Mouse (Mus musculus) intestine, postnatal 0 days (tissue): ENCODE measurements around the gene Cd200r3. TPM values are rescaled to one million over a fixed set of nuclear protein-coding genes. Genes with fewer than 3 reads are reported as not detected.

Experiments
- ATAC-seq: fragments of 200-750 bp; cut with Nextera tagmentation; 2 replicates; pipeline ENCODE4 v1.8.0; 2017; ENCODE audit warnings: mild to moderate bottlenecking, moderate TSS enrichment, moderate library complexity
- H3K27ac ChIP-seq: fragments of 300-500 bp; sonication (generic); 2 replicates; pipeline ENCODE4 v1.5.1; 2014; ENCODE audit warnings: mild to moderate bottlenecking, low read depth, low read length, moderate library complexity
- H3K27me3 ChIP-seq: fragments of 300-500 bp; sonication (generic); replicated peaks from 2 replicates; pipeline ENCODE4 v1.6.1; 2014; ENCODE audit warnings: low read length, mixed read lengths; ENCODE audit not compliant: control insufficient read depth, insufficient read depth
- H3K36me3 ChIP-seq: fragments of 300-500 bp; sonication (generic); 2 replicates; pipeline ENCODE4 v1.6.1; 2014; ENCODE audit warnings: mild to moderate bottlenecking, moderate library complexity; ENCODE audit not compliant: control insufficient read depth, insufficient read depth
- H3K4me1 ChIP-seq: fragments of 300-500 bp; sonication (generic); replicated peaks from 2 replicates; pipeline ENCODE4 v1.6.1; 2014; ENCODE audit warnings: antibody characterized with exemption, low read length, mixed read lengths; ENCODE audit not compliant: control insufficient read depth, insufficient read depth
- H3K4me2 ChIP-seq: fragments of 300-500 bp; sonication (generic); replicated peaks from 2 replicates; pipeline ENCODE4 v1.6.1; 2014; ENCODE audit warnings: low read depth, mild to moderate bottlenecking, moderate library complexity
- H3K4me3 ChIP-seq: fragments of 300-500 bp; sonication (generic); 2 replicates; pipeline ENCODE4 v1.5.1; 2014; ENCODE audit warnings: low read depth, low read length
- H3K9ac ChIP-seq: fragments of 300-500 bp; sonication (generic); 2 replicates; pipeline ENCODE4 v1.6.1; 2014; ENCODE audit warnings: mild to moderate bottlenecking, low read depth, low read length
- H3K9me3 ChIP-seq: fragments of 300-500 bp; sonication (generic); 2 replicates; pipeline ENCODE4 v1.6.1; 2016; ENCODE audit warnings: mixed run types; ENCODE audit not compliant: control insufficient read depth
- CTCF ChIP-seq: sonication (generic); IDR thresholded peaks from 2 replicates; pipeline ENCODE4 v1.5.1; 2016; ENCODE audit warnings: low read depth, mild to moderate bottlenecking, control low read depth, antibody characterized with exemption, moderate library complexity
- WGBS: fragments of 180-500 bp; shearing (Covaris S2); extraction: QIAGEN DNeasy Blood & Tissue Kit; methylation state at CpG from one replicate; pipeline ENCODE4 v1.1.7; 2014; 5-methylcytosine and 5-hydroxymethylcytosine counted together
- polyA plus RNA-seq: library from polyadenylated mRNA; unstranded; fragments of >200 nt; fragmentation: Nextera tagmentation; extraction: Ambion mirVana; gene quantifications from 2 replicates; pipeline ENCODE4 v1.2.1, GENCODE M21; 2015

Cd200r3 gene
- 0.25 TPM in 1 of 2 replicates, not detected in the other for polyA plus RNA-seq

DNA sequence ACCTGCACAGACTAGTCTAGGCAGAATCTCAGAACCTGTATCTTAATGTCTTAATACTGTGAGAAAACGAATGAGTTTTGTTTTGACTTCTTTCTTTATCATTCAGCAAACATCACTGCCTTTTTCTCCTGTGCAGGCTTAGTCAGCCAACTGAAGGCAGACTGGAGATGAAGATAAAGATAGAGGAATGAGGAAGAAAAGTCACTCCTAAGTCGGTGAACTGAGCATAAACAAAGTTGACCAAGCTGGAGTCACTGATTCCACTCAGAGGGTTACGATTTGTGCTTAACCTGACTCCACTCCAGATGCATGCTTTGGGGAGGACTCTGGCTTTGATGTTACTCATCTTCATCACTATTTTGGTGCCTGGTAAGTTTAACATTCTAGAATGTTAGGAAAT lies at the start of gene Cd200r3:
Cd200r3 (plus strand) TSS at position 211 of the 400 bp plus-strand sequence.
- 52% methylated on average over 3 of the region's 3 CpGs for WGBS
- H3K4me3 ChIP-seq, result no peak within 1 kb of the TSS

DNA sequence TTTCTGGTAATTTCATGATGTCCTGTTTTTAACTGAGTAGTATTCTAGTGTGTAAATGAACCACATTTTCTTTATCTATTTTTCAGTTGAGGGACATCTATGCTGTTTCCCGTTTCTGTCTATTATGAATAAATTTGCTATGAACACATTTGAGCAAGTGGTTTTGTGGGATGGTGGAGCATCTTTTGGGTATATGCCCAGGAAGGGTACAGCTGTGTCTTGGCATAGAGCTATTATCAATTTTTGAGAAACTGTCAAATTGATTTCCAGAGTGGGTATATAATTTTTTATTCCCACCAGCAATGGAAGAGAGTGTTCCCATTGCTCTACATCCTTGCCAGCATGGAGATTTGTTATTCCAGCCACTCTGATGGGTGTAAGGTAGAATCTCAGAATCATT lies 11.5 kb upstream of the Cd200r3 start:
- Histone ChIP-seq H3K36me3 (no peaks in the 10 kb centered on the region), H3K4me1 (no peaks in the 10 kb centered on the region), H3K4me2 (no peak overlapping the region), H3K9ac (no peak overlapping the region), H3K9me3 (no peaks in the 10 kb centered on the region), H3K27me3 (no peaks in the 10 kb centered on the region), H3K4me3 (no peak overlapping the region), H3K27ac (no peak overlapping the region)
- no peak for TF ChIP-seq CTCF
- WGBS, result 90% methylated on average over 1 of the region's 1 CpGs
- no peak for ATAC-seq

More for the DNA sequence above, at the start of gene Cd200r3:
- Histone ChIP-seq H3K9ac (no peak within 1 kb of the TSS), H3K27me3 (no peaks in the 10 kb centered on the region), H3K4me2 (no peak within 1 kb of the TSS), H3K36me3 (no peaks in the 10 kb centered on the region), H3K9me3 (no peaks in the 10 kb centered on the region), H3K27ac (no peak within 1 kb of the TSS), H3K4me1 (no peaks in the 10 kb centered on the region)
- no peak for ATAC-seq
- TF ChIP-seq CTCF, result no peak

DNA sequence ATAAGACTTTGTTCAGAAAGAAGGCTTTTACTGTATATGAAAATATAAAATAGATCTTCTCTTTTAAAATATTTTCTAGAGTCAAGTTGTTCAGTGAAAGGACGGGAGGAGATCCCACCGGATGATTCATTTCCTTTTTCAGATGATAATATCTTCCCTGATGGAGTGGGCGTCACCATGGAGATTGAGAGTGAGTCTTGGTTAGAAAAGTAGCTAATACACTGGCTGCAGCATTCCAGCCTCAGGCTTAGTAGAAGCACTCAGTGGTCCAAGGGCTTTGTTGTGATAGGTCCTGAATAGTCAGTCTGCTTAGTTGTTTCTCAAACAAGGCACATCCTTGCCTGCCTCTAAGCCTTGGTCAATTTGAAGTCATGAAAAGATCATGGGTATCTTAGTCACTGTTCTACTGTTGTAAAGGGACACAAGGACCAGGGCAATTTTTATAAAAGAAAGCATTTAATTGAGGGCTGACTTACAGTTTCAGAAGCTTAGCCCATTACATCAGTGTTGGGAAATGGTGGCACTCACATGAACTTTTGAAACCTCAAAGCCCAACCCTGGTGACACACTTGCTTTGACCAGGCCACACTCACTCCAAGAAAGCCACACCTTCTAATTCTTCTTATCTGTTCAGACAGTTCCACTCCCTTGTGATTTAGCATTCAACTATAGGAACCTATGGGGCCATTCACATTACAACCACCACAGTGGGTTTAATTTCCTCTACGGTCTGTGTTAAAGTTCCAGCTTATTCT lies 8.1 kb downstream of the Cd200r3 start:
- Histone ChIP-seq H3K9ac (no peak overlapping the region), H3K9me3 (no peaks in the 10 kb centered on the region), H3K4me3 (no peak overlapping the region), H3K27me3 (no peaks in the 10 kb centered on the region), H3K36me3 (no peaks in the 10 kb centered on the region), H3K4me2 (no peak overlapping the region), H3K4me1 (no peaks in the 10 kb centered on the region), H3K27ac (no peak overlapping the region)
- no peak for TF ChIP-seq CTCF
- ATAC-seq, result no peak
- 68% methylated on average over 4 of the region's 4 CpGs for WGBS

DNA sequence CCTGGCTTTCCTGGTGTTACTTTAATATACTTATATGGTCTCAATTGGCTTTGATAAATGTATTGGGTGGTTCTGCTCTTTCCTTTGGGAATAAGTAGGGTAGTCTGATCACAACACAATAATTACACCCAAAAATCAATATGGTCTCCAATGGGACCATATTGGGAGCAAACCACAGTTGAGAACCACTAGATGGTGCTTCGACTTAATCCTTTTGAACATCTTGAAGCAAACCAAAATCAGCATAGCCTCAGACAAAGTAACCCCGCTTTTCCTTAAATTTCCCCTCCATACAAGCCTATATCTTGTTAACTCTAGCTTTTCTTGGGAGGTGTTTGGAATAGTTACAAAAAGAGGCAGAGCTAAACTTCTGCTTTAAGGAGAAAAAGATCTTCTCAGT lies 18.8 kb downstream of the Cd200r3 start:
- no peak for ATAC-seq
- H3K27me3 ChIP-seq, result no peaks in the 10 kb centered on the region
- TF ChIP-seq CTCF, result peak; percentile 42
- H3K4me2 ChIP-seq, result no peak overlapping the region
- H3K9me3 ChIP-seq, result no peaks in the 10 kb centered on the region
- H3K27ac ChIP-seq, result no peak overlapping the region
- H3K4me1 ChIP-seq, result no peaks in the 10 kb centered on the region
- H3K36me3 ChIP-seq, result no peaks in the 10 kb centered on the region
- no peak overlapping the region for H3K9ac ChIP-seq
- H3K4me3 ChIP-seq, result no peak overlapping the region
- WGBS, result 84% methylated on average over 2 of the region's 2 CpGs

DNA sequence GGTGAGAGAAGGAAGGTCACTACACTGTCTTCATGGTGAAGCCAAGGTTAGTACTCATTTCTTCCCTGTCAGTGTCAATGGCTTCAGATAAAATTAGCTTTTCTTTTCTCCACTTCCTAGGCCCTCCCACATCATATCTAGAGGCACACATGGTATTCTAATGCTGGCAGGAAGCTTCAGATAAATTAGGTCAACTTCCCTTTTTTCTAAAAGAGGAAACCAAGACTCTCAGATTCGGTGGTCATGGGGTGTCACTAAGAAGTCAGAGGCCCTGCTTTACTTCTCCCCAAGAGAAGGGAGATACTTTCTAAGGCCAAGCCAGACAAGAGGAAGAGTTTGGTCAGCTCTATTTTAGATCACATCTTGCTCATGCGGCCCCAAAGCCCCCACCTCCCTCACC lies 19.3 kb downstream of the Cd200r3 start:
- H3K9ac ChIP-seq, result no peak overlapping the region
- H3K36me3 ChIP-seq, result no peaks in the 10 kb centered on the region
- 59% methylated on average over 2 of the region's 2 CpGs for WGBS
- no peak overlapping the region for H3K4me2 ChIP-seq
- no peaks in the 10 kb centered on the region for H3K27me3 ChIP-seq
- H3K4me3 ChIP-seq, result no peak overlapping the region
- no peaks in the 10 kb centered on the region for H3K4me1 ChIP-seq
- ATAC-seq, result no peak
- no peak for TF ChIP-seq CTCF
- no peaks in the 10 kb centered on the region for H3K9me3 ChIP-seq
- H3K27ac ChIP-seq, result no peak overlapping the region

DNA sequence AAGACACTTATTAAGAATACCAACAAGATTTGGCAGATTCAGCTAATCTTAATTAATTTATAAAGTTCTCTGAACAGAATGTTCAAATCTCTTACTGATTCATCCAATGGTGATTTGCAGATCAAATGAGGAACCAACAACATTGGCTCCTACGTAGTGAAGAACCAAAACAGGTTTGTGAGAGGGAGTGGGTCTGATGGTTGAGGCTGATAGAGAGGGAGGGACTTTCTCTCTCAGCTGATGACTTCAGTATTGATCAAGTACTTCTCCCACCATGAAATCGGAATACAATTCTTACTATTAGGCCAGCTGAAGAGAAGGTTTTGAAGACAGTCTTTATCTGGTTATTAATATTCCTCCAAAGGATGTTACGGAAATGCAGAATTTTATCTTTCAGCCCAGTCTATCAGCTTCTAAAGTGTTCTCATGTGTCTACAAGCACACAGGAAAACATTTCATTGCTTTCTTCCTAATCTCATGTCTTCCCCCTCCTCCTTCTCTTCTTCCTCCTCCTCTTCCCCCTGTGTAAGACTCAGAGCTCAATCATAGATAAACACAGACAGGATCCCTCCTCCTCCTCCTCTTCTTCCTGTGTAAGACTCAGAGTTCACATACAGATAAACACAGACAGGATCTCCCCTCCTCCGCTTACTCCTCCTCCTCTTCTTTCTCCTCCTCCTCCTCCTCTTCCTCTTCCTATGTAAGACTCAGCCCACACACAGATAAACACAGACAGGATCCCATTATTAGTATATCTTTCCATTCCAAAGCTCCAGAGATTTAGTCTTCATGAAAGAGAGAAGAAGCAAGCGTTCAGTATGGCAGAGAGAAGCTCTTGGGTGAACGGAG lies 21.3 kb downstream of the Cd200r3 start:
- no peak for ATAC-seq
- no peaks in the 10 kb centered on the region for H3K36me3 ChIP-seq
- H3K27me3 ChIP-seq, result no peaks in the 10 kb centered on the region
- no peak overlapping the region for H3K27ac ChIP-seq
- TF ChIP-seq CTCF, result no peak
- H3K4me2 ChIP-seq, result no peak overlapping the region
- 85% methylated on average over 6 of the region's 6 CpGs for WGBS
- no peaks in the 10 kb centered on the region for H3K4me1 ChIP-seq
- no peaks in the 10 kb centered on the region for H3K9me3 ChIP-seq
- no peak overlapping the region for H3K4me3 ChIP-seq
- no peak overlapping the region for H3K9ac ChIP-seq
